Mouse (Mus musculus) embryonic facial prominence, embryonic 12.5 days (tissue): ENCODE data around the gene Tmem199. TPM values are rescaled to one million over a fixed set of nuclear protein-coding genes. Genes with fewer than 3 reads are reported as not detected.
"Not testable (repeated sequence)": the region's sequence is repeated elsewhere in the genome, so short reads cannot be mapped to it uniquely, and the experiment has no call there.

Source experiments
- ATAC-seq: fragments of 200-750 bp; cut with Nextera tagmentation; 2 replicates; pipeline ENCODE4 v1.8.0; 2017; ENCODE audit not compliant: insufficient number of reproducible peaks, insufficient read depth, low FRiP score, low TSS enrichment
- H3K27ac ChIP-seq: fragments of 300-500 bp; sonication (generic); 2 replicates; pipeline ENCODE4 v1.5.1; 2016; ENCODE audit warnings: mild to moderate bottlenecking
- H3K27me3 ChIP-seq: fragments of 300-500 bp; sonication (generic); 2 replicates; pipeline ENCODE4 v1.6.1; 2016; ENCODE audit warnings: mild to moderate bottlenecking, moderate library complexity
- H3K36me3 ChIP-seq: fragments of 300-500 bp; sonication (generic); 2 replicates; pipeline ENCODE4 v1.6.1; 2016; ENCODE audit warnings: mild to moderate bottlenecking
- H3K4me1 ChIP-seq: fragments of 300-500 bp; sonication (generic); 2 replicates; pipeline ENCODE4 v1.6.1; 2016
- H3K4me2 ChIP-seq: fragments of 300-500 bp; sonication (generic); replicated peaks from 2 replicates; pipeline ENCODE4 v1.6.1; 2016; ENCODE audit warnings: mild to moderate bottlenecking, moderate library complexity
- H3K4me3 ChIP-seq: fragments of 300-500 bp; sonication (generic); 2 replicates; pipeline ENCODE4 v1.5.1; 2016; ENCODE audit warnings: mild to moderate bottlenecking
- H3K9ac ChIP-seq: fragments of 300-500 bp; sonication (generic); 2 replicates; pipeline ENCODE4 v1.6.1; 2016; ENCODE audit warnings: mild to moderate bottlenecking, moderate library complexity
- H3K9me3 ChIP-seq: fragments of 300-500 bp; sonication (generic); 2 replicates; pipeline ENCODE4 v1.6.1; 2016; ENCODE audit warnings: mild to moderate bottlenecking, moderate library complexity
- WGBS: fragments of 180-500 bp; shearing (Covaris S2); methylation state at CpG from one replicate; pipeline ENCODE4 v1.1.7; 2016; 5-methylcytosine and 5-hydroxymethylcytosine counted together
- polyA plus RNA-seq: library from polyadenylated mRNA; unstranded; fragments of >200 nt; fragmentation: Nextera tagmentation; extraction: Ambion mirVana; gene quantifications from 2 replicates; pipeline ENCODE4 v1.2.1, GENCODE M21; 2016

The Tmem199 gene
- polyA plus RNA-seq, 1 experiment from 2014 or later: 53.4 TPM

- Histone ChIP-seq H3K36me3 (peaks cover 38% of the 10 kb centered on the region), H3K4me3 (no peak overlapping the region), H3K9me3 (no peaks in the 10 kb centered on the region), H3K4me2 (no peak overlapping the region), H3K4me1 (peaks cover 10% of the 10 kb centered on the region), H3K9ac (no peak overlapping the region), H3K27me3 (no peaks in the 10 kb centered on the region), H3K27ac (no peak overlapping the region)
- WGBS: 92% methylated on average over 7 of the region's 7 CpGs
- no peak for ATAC-seq
Observed at GRCm38 (mm10) chr11:78544449-78545111, 32.6 kb upstream of the Tmem199 start.

GRCm38 (mm10) chr11:78540358-78540757 is 28.4 kb upstream of the Tmem199 start:
- ATAC-seq: no peak

GRCm38 (mm10) chr11:78536690-78537084 is 24.7 kb upstream of the Tmem199 start:
- ATAC-seq: no peak
- peak overlapping the region; percentile 59 for H3K4me2 ChIP-seq
- peak overlapping the region; percentile 62 for H3K4me3 ChIP-seq
- H3K9me3 ChIP-seq: no peaks in the 10 kb centered on the region
- H3K4me1 ChIP-seq: peaks cover 21% of the 10 kb centered on the region
- peaks cover 29% of the 10 kb centered on the region for H3K36me3 ChIP-seq
- peak overlapping the region; percentile 75 for H3K27ac ChIP-seq
- no peaks in the 10 kb centered on the region for H3K27me3 ChIP-seq
- peak overlapping the region; percentile 67 for H3K9ac ChIP-seq
- 2% methylated on average over 14 of the region's 14 CpGs for WGBS

More at GRCm38 (mm10) chr11:78540358-78540757, 28.4 kb upstream of the Tmem199 start:
- H3K27me3 ChIP-seq: no peaks in the 10 kb centered on the region
- H3K4me1 ChIP-seq: peaks cover 10% of the 10 kb centered on the region
- no peak overlapping the region for H3K4me3 ChIP-seq
- no peak overlapping the region for H3K27ac ChIP-seq
- no peak overlapping the region for H3K4me2 ChIP-seq
- 86% methylated on average over 3 of the region's 3 CpGs for WGBS
- H3K9ac ChIP-seq: no peak overlapping the region
- no peaks in the 10 kb centered on the region for H3K9me3 ChIP-seq
- H3K36me3 ChIP-seq: peaks cover 45% of the 10 kb centered on the region

GRCm38 (mm10) chr11:78536080-78536689 is 24.2 kb upstream of the Tmem199 start, which contains the start of the genes Tnfaip1 and Ift20:
TSS of gene Tnfaip1 (minus strand) at chr11:78536332.
TSS of gene Ift20 (plus strand) at chr11:78536361.
- H3K9ac ChIP-seq: peak within 1 kb of the TSS; percentile 67
- peak within 1 kb of the TSS; percentile 62 for H3K4me3 ChIP-seq
- under 1% methylated on average over 52 of the region's 52 CpGs for WGBS
- ATAC-seq: peak; percentile 99
- peak within 1 kb of the TSS; percentile 88 for H3K27ac ChIP-seq
- H3K4me2 ChIP-seq: peak within 1 kb of the TSS; percentile 59
- no peaks in the 10 kb centered on the region for H3K9me3 ChIP-seq
- no peaks in the 10 kb centered on the region for H3K27me3 ChIP-seq
- H3K36me3 ChIP-seq: peaks cover 26% of the 10 kb centered on the region
- peaks cover 21% of the 10 kb centered on the region for H3K4me1 ChIP-seq

- H3K4me1 ChIP-seq: peaks cover 21% of the 10 kb centered on the region
- H3K36me3 ChIP-seq: peaks cover 24% of the 10 kb centered on the region
- no peak for ATAC-seq
- under 1% methylated on average over 23 of the region's 23 CpGs for whole genome bisulfite sequencing
- no peaks in the 10 kb centered on the region for H3K27me3 ChIP-seq
- H3K4me2 ChIP-seq: peak overlapping the region; percentile 59
- H3K4me3 ChIP-seq: peak overlapping the region; percentile 62
- peak overlapping the region; percentile 88 for H3K27ac ChIP-seq
- peak overlapping the region; percentile 59 for H3K9ac ChIP-seq
- H3K9me3 ChIP-seq: no peaks in the 10 kb centered on the region
Observed at GRCm38 (mm10) chr11:78535376-78536079, 23.6 kb upstream of the Tmem199 start.

- H3K9ac ChIP-seq: peak overlapping the region; percentile 59; the same call in 1 of the 2 replicates
- H3K27me3 ChIP-seq: no peaks in the 10 kb centered on the region
- peaks cover 25% of the 10 kb centered on the region for H3K36me3 ChIP-seq
- peaks cover 21% of the 10 kb centered on the region for H3K4me1 ChIP-seq
- H3K4me3 ChIP-seq: peak overlapping the region; percentile 62; the same call in 1 of the 2 replicates
- WGBS: 88% methylated on average over 4 of the region's 4 CpGs
- H3K9me3 ChIP-seq: no peaks in the 10 kb centered on the region
- H3K4me2 ChIP-seq: peak overlapping the region; percentile 59
- H3K27ac ChIP-seq: no peak overlapping the region
- no peak for ATAC-seq
Observed at GRCm38 (mm10) chr11:78534516-78534915, 22.5 kb upstream of the Tmem199 start.

GRCm38 (mm10) chr11:78531515-78531914 is 19.5 kb upstream of the Tmem199 start:
- not testable (repeated sequence) for H3K4me2 ChIP-seq, H3K27me3 ChIP-seq, H3K27ac ChIP-seq, ATAC-seq, H3K9me3 ChIP-seq, H3K9ac ChIP-seq, H3K4me3 ChIP-seq
- H3K36me3 ChIP-seq: peaks cover 44% of the 10 kb centered on the region
- WGBS: 94% methylated on average over 10 of the region's 10 CpGs
- H3K4me1 ChIP-seq: peaks cover 11% of the 10 kb centered on the region; the same call in 1 of the 2 replicates

- no peaks in the 10 kb centered on the region for H3K27me3 ChIP-seq
- no peak overlapping the region for H3K27ac ChIP-seq
- peaks cover 48% of the 10 kb centered on the region for H3K36me3 ChIP-seq
- H3K9me3 ChIP-seq: no peaks in the 10 kb centered on the region
- WGBS: 68% methylated on average over 6 of the region's 6 CpGs
- peaks cover 11% of the 10 kb centered on the region; the same call in 1 of the 2 replicates for H3K4me1 ChIP-seq
- no peak overlapping the region for H3K4me3 ChIP-seq
- no peak overlapping the region for H3K9ac ChIP-seq
- no peak overlapping the region for H3K4me2 ChIP-seq
- no peak for ATAC-seq
Observed at GRCm38 (mm10) chr11:78531046-78531445, 19.1 kb upstream of the Tmem199 start.

- no peak for ATAC-seq
- H3K27ac ChIP-seq: no peak overlapping the region
- peaks cover 7% of the 10 kb centered on the region; the same call in 1 of the 2 replicates for H3K4me1 ChIP-seq
- no peak overlapping the region for H3K4me2 ChIP-seq
- H3K4me3 ChIP-seq: no peak overlapping the region
- H3K27me3 ChIP-seq: no peaks in the 10 kb centered on the region
- H3K9ac ChIP-seq: no peak overlapping the region
- H3K36me3 ChIP-seq: peaks cover 59% of the 10 kb centered on the region
- no peaks in the 10 kb centered on the region for H3K9me3 ChIP-seq
- WGBS: 91% methylated on average over 12 of the region's 12 CpGs
Observed at GRCm38 (mm10) chr11:78530001-78530400, 18.0 kb upstream of the Tmem199 start.

- WGBS: 78% methylated on average over 9 of the region's 9 CpGs
- Histone ChIP-seq H3K4me3 (no peak overlapping the region), H3K36me3 (peaks cover 71% of the 10 kb centered on the region), H3K27ac (no peak overlapping the region), H3K27me3 (no peaks in the 10 kb centered on the region), H3K9ac (no peak overlapping the region), H3K4me2 (no peak overlapping the region), H3K9me3 (no peaks in the 10 kb centered on the region), H3K4me1 (no peaks in the 10 kb centered on the region)
- ATAC-seq: no peak
Observed at GRCm38 (mm10) chr11:78528714-78529113, 16.7 kb upstream of the Tmem199 start.

- H3K27me3 ChIP-seq: no peaks in the 10 kb centered on the region
- ATAC-seq: no peak
- H3K36me3 ChIP-seq: peaks cover 99% of the 10 kb centered on the region
- H3K4me3 ChIP-seq: no peak overlapping the region
- no peak overlapping the region for H3K9ac ChIP-seq
- WGBS: 91% methylated on average over 2 of the region's 2 CpGs
- no peaks in the 10 kb centered on the region for H3K4me1 ChIP-seq
- H3K4me2 ChIP-seq: no peak overlapping the region
- no peaks in the 10 kb centered on the region for H3K9me3 ChIP-seq
- no peak overlapping the region for H3K27ac ChIP-seq
Observed at GRCm38 (mm10) chr11:78524838-78525237, 12.9 kb upstream of the Tmem199 start.
